Mouse (Mus musculus): ENCODE data around the gene Rab2b. TPM values are rescaled to one million over a fixed set of nuclear protein-coding genes. Genes with fewer than 3 reads are reported as not detected.

Rab2b gene
- polyA plus RNA-seq, 1 experiment = 17.5 TPM

GRCm38 (mm10) chr14:52277210-52277609 is 2.1 kb downstream of the Rab2b start:
- no peak for DNase-seq (ENCODE audit: low spot score)

DNA sequence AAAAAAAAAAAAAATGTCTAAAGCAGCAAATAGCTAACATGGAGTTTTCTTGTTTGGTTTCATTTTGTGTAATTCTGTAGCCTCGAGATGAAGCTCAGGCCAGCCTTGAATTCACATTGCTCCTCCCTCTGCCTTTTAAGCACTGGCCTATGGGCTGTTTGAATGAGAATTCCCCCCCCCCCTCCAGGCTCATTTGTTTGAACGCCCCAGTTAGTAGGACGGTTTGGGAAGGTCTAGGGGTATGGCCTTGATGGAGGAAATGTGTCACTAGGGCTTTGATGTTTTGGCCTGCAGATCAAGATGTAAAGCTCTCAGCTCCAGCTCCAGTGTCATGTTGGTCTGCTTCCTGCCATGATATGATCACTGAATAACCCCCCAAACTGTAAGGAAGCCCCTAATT is 6.6 kb downstream of the Rab2b start:
- DNase-seq (ENCODE audit: low spot score) = no peak

- DNase-seq (ENCODE audit: low spot score) = peak; percentile 98
Observed at GRCm38 (mm10) chr14:52257484-52258213, 21.7 kb downstream of the Rab2b start, which contains the start of gene Chd8. Gene Chd8 (minus strand): TSS chr14:52257780.

GRCm38 (mm10) chr14:52256311-52257175 is 22.8 kb downstream of the Rab2b start:
- no peak for DNase-seq (ENCODE audit: low spot score)

- no peak for DNase-seq (ENCODE audit: low spot score)
Observed at GRCm38 (mm10) chr14:52246129-52246528, 33.2 kb downstream of the Rab2b start.

DNA sequence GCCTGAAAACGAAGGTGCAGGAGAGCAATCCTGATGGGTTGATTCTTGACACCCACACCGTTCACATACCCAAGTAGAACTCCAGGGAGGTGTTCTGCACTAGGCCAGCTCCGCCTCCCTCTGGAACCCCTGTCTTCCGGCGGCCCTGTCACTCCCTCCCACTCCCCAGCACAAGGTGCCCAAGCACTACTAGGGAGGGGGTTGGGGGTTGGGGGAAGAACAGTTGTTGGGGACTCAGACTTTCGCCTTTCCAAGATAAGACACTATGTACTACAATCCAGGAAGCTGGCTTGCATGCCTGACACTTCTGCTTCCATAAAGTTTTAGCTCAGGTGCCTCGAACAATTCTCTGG is 34.7 kb downstream of the Rab2b start:
- DNase-seq (ENCODE audit: low spot score) = no peak

- DNase-seq (ENCODE audit: low spot score) = peak; percentile 95
Observed at GRCm38 (mm10) chr14:52244041-52244689, 35.2 kb downstream of the Rab2b start.

- no peak for DNase-seq (ENCODE audit: low spot score)
Observed at GRCm38 (mm10) chr14:52236216-52236615, 43.1 kb downstream of the Rab2b start.

GRCm38 (mm10) chr14:52235165-52235564 is 44.2 kb downstream of the Rab2b start:
- DNase-seq (ENCODE audit: low spot score) = no peak

DNA sequence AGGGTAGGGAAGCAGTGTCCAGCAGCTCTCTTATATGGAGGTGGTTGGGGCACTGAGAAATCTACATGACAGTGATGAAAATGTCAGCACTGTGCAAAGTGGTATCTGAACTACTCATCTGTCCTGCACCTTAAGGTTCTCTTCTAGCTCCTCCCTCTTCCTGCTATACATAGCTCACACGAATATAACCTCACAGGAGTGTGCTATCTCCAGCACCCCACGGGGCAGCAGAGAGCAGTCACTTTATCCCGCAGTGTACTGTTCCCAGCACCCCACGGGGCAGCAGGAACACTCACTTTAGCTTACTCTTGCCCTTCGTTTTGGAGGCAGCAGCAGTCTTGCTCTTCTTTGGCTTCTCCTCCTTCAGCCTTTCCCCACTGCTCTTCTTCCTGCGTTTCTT is 47.1 kb downstream of the Rab2b start:
- no peak for DNase-seq (ENCODE audit: low spot score)

- no peak for DNase-seq (ENCODE audit: low spot score)
Observed at GRCm38 (mm10) chr14:52225972-52226371, 53.4 kb downstream of the Rab2b start.

- DNase-seq (ENCODE audit: low spot score) = no peak
Observed at GRCm38 (mm10) chr14:52217261-52217660, 62.1 kb downstream of the Rab2b start.

Other genes starting within 250 kb of the Rab2b start
- gene Olfr221, start 237.1 kb downstream of the Rab2b start, polyA plus RNA-seq (2012; rRNA removed) = not detected in 2 replicates
- gene Hnrnpc, start 175.5 kb downstream of the Rab2b start, polyA plus RNA-seq (2012; rRNA removed) = 203 and 214 TPM in 2 replicates
- 1.8 and 2.5 TPM in 2 replicates for gene Rpgrip1, start 168.8 kb downstream of the Rab2b start, polyA plus RNA-seq (2012; rRNA removed)
- gene Supt16, start 82.1 kb downstream of the Rab2b start, polyA plus RNA-seq (2012; rRNA removed) = 20.3 and 26.8 TPM in 2 replicates
- 47.8 and 51.2 TPM in 2 replicates for gene Chd8, start 21.8 kb downstream of the Rab2b start, polyA plus RNA-seq (2012; rRNA removed)
- gene Tox4, start 399 bp downstream of the Rab2b start, polyA plus RNA-seq (2012; rRNA removed) = 27.8 and 29.3 TPM in 2 replicates
- gene Mettl3, start 25.6 kb upstream of the Rab2b start, polyA plus RNA-seq (2012; rRNA removed) = 32.9 and 36.4 TPM in 2 replicates
- 6.3 and 8.1 TPM in 2 replicates for gene Sall2, start 49.2 kb upstream of the Rab2b start, polyA plus RNA-seq (2012; rRNA removed)
- gene Olfr1513, start 76.9 kb upstream of the Rab2b start, polyA plus RNA-seq (2012; rRNA removed) = not detected in 2 replicates
- not detected in 2 replicates for gene Olfr1512, start 99.6 kb upstream of the Rab2b start, polyA plus RNA-seq (2012; rRNA removed)
- gene Olfr1511, start 117.8 kb upstream of the Rab2b start, polyA plus RNA-seq (2012; rRNA removed) = not detected in 2 replicates
- gene Olfr1510, start 134.8 kb upstream of the Rab2b start, polyA plus RNA-seq (2012; rRNA removed) = not detected in 2 replicates
- not detected in 2 replicates for gene Olfr1509, start 163.4 kb upstream of the Rab2b start, polyA plus RNA-seq (2012; rRNA removed)
- not detected in 2 replicates for gene Olfr1508, start 187.9 kb upstream of the Rab2b start, polyA plus RNA-seq (2012; rRNA removed)
- not detected in 2 replicates for gene Olfr1507, start 216.2 kb upstream of the Rab2b start, polyA plus RNA-seq (2012; rRNA removed)

All from urinary bladder, adult 2 months (tissue).